Comparison of ENCODE assay signal across 2 mouse cellular contexts in the genomic region with DNA sequence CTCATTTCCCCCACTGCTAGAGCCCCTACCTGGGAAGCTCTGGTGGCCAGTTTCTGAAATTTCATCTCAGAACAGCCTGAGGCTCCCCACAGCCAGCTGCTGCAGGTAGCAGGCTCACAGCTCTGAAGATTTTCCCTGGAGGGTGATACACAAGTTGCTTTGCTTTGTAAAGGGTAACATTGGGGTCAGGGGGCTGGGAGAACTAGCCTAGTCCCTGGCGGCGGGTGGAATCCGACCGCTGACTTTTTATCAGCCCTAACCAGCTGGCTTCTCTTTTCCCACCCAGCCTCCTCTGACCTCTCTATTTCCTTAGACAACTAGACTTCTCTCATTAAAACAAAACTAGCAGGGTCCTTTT.
TF ChIP-seq lines count a peak whose summit lies in the region.

No protein-coding gene starts in this region.

TF ChIP-seq in C2C12, 6 proteins besides CTCF, POLR2A, EP300 and RAD21 (continued from another document):
- no peak for TF ChIP-seq FOSL1 (IDR thresholded peaks at IDR 0.05; ENCODE audit: insufficient read depth, low read length, poor library complexity, severe bottlenecking)

TF ChIP-seq in MEL, 35 proteins besides CTCF, POLR2A, EP300 and RAD21 (continued from another document):
- peak; percentile 97 for TF ChIP-seq ETS1 (IDR thresholded peaks at IDR 0.05; ENCODE audit: low read depth, low read length)
- TF ChIP-seq TCF12 (IDR thresholded peaks at IDR 0.05; ENCODE audit: low read depth, low read length), result peak; percentile 95
- 0 out of 2 replicates have a peak, but pooled peaks have one; percentile 52 for TF ChIP-seq E2F4 (IDR thresholded peaks at IDR 0.05; ENCODE audit: borderline replicate concordance, low read depth, low read length)
- TF ChIP-seq ZNF384 (IDR thresholded peaks at IDR 0.05; ENCODE audit: low read depth, low read length), result no peak
- peak; percentile 37; the same call in 1 of the 2 replicates for TF ChIP-seq CHD2 (IDR thresholded peaks at IDR 0.05; ENCODE audit: low read length)
- no peak for TF ChIP-seq ZKSCAN1 (IDR thresholded peaks at IDR 0.05; ENCODE audit: low read depth, low read length)
- peak; percentile 93 for TF ChIP-seq GATA1 (IDR thresholded peaks at IDR 0.05; ENCODE audit: low read depth, low read length)
- peak; percentile 71; the same call in 1 of the 2 replicates for TF ChIP-seq MYB (IDR thresholded peaks at IDR 0.05; ENCODE audit: low read depth, low read length)
- TF ChIP-seq SMC3 (IDR thresholded peaks at IDR 0.05; ENCODE audit: low read depth, low read length), result no peak
- TF ChIP-seq ELF1 (IDR thresholded peaks at IDR 0.05; ENCODE audit: low read depth, low read length), result 0 out of 2 replicates have a peak, but pooled peaks have one; percentile 30
- no peak for TF ChIP-seq NELFE (IDR thresholded peaks at IDR 0.05; ENCODE audit: low read depth, low read length)
- peak; percentile 97 for TF ChIP-seq TAL1 (IDR thresholded peaks at IDR 0.05; ENCODE audit: low read length)
